Mouse (Mus musculus) ES-E14 (cell line): ENCODE results near the gene Tmtc4.

Experiments used
- CHD2 ChIP-seq: IDR thresholded peaks from 2 replicates; pipeline ENCODE4 v1.6.1; 2014; ENCODE audit warnings: mild to moderate bottlenecking, low read depth, low read length, inconsistent platforms
- MAFK ChIP-seq: IDR thresholded peaks from 2 replicates; pipeline ENCODE4 v1.6.1; 2014; ENCODE audit warnings: mild to moderate bottlenecking, low read depth, low read length, inconsistent platforms; ENCODE audit not compliant: insufficient read depth
- ZC3H11A ChIP-seq: IDR thresholded peaks from 2 replicates; pipeline ENCODE4 v1.6.1; 2012; ENCODE audit warnings: low read depth, mild to moderate bottlenecking, inconsistent platforms, low read length, borderline replicate concordance

- TF ChIP-seq CHD2 (no peak), MAFK (no peak), ZC3H11A (no peak)
Observed at GRCm38 (mm10) chr14:122900679-122901078, 83.2 kb downstream of the Tmtc4 start.
